Mouse (Mus musculus): ENCODE data around the gene Tgfbr1. TPM values are rescaled to one million over a fixed set of nuclear protein-coding genes. Genes with fewer than 3 reads are reported as not detected.

Tgfbr1 gene
- total and polyA plus RNA-seq, 2 experiments from 2014 or later = 13.9 to 47.5 TPM

- H3K27ac ChIP-seq (ENCODE audit: low read depth, low read length) = no peak overlapping the region
- H3K36me3 ChIP-seq (ENCODE audit: insufficient read depth) = no peaks in the 10 kb centered on the region
- ATAC-seq (no peak), DNase-seq (no peak)
- no peak overlapping the region for H3K4me3 ChIP-seq (ENCODE audit: low read depth, low read length)
- H3K27me3 ChIP-seq (ENCODE audit: insufficient read depth, low read length) = no peaks in the 10 kb centered on the region
- TF ChIP-seq CTCF (IDR thresholded peaks at IDR 0.05; ENCODE audit: low read depth) = no peak
- no peaks in the 10 kb centered on the region for H3K4me1 ChIP-seq (ENCODE audit: insufficient read depth)
- whole genome bisulfite sequencing = 34% methylated on average over 7 of the region's 7 CpGs
- no peaks in the 10 kb centered on the region for H3K9me3 ChIP-seq (ENCODE audit: low read length)
- no peak overlapping the region for H3K9ac ChIP-seq
- H3K4me2 ChIP-seq (ENCODE audit: low read depth) = no peak overlapping the region
Observed at GRCm38 (mm10) chr4:47420191-47420590, 67.2 kb downstream of the Tgfbr1 start.

GRCm38 (mm10) chr4:47422194-47422593 is 69.2 kb downstream of the Tgfbr1 start:
- Histone ChIP-seq H3K36me3 (ENCODE audit: insufficient read depth) (no peaks in the 10 kb centered on the region), H3K27me3 (ENCODE audit: insufficient read depth, low read length) (no peaks in the 10 kb centered on the region), H3K9ac (no peak overlapping the region), H3K4me1 (ENCODE audit: insufficient read depth) (no peaks in the 10 kb centered on the region), H3K4me2 (ENCODE audit: low read depth) (no peak overlapping the region), H3K9me3 (ENCODE audit: low read length) (no peaks in the 10 kb centered on the region), H3K4me3 (ENCODE audit: low read depth, low read length) (no peak overlapping the region), H3K27ac (ENCODE audit: low read depth, low read length) (no peak overlapping the region)
- ATAC-seq (no peak), DNase-seq (no peak)
- 30% methylated on average over 3 of the region's 3 CpGs for WGBS
- TF ChIP-seq CTCF (IDR thresholded peaks at IDR 0.05; ENCODE audit: low read depth) = no peak

- Histone ChIP-seq H3K4me1 (ENCODE audit: insufficient read depth) (no peaks in the 10 kb centered on the region), H3K9me3 (ENCODE audit: low read length) (no peaks in the 10 kb centered on the region), H3K27me3 (ENCODE audit: insufficient read depth, low read length) (no peaks in the 10 kb centered on the region), H3K4me3 (ENCODE audit: low read depth, low read length) (no peak overlapping the region), H3K27ac (ENCODE audit: low read depth, low read length) (no peak overlapping the region), H3K9ac (no peak overlapping the region), H3K4me2 (ENCODE audit: low read depth) (no peak overlapping the region), H3K36me3 (ENCODE audit: insufficient read depth) (no peaks in the 10 kb centered on the region)
- WGBS = 91% methylated on average over 3 of the region's 3 CpGs
- no peak for TF ChIP-seq CTCF (IDR thresholded peaks at IDR 0.05; ENCODE audit: low read depth)
- DNase-seq = no peak
- ATAC-seq = no peak
Observed at GRCm38 (mm10) chr4:47422946-47423345, 69.9 kb downstream of the Tgfbr1 start.

GRCm38 (mm10) chr4:47424376-47424775 is 71.4 kb downstream of the Tgfbr1 start:
- Histone ChIP-seq H3K36me3 (ENCODE audit: insufficient read depth) (no peaks in the 10 kb centered on the region), H3K27ac (ENCODE audit: low read depth, low read length) (no peak overlapping the region), H3K4me2 (ENCODE audit: low read depth) (no peak overlapping the region), H3K27me3 (ENCODE audit: insufficient read depth, low read length) (no peaks in the 10 kb centered on the region), H3K4me1 (ENCODE audit: insufficient read depth) (no peaks in the 10 kb centered on the region), H3K9ac (no peak overlapping the region), H3K9me3 (ENCODE audit: low read length) (no peaks in the 10 kb centered on the region), H3K4me3 (ENCODE audit: low read depth, low read length) (no peak overlapping the region)
- DNase-seq (no peak), ATAC-seq (no peak)
- TF ChIP-seq CTCF (IDR thresholded peaks at IDR 0.05; ENCODE audit: low read depth) = no peak
- 21% methylated on average over 2 of the region's 2 CpGs for WGBS

- no peak for ATAC-seq
- H3K9me3 ChIP-seq (ENCODE audit: low read length) = no peaks in the 10 kb centered on the region
- H3K27me3 ChIP-seq (ENCODE audit: insufficient read depth, low read length) = no peaks in the 10 kb centered on the region
- H3K4me2 ChIP-seq (ENCODE audit: low read depth) = no peak overlapping the region
- H3K9ac ChIP-seq = no peak overlapping the region
- WGBS = 88% methylated on average over 16 of the region's 16 CpGs
- no peak overlapping the region for H3K4me3 ChIP-seq (ENCODE audit: low read depth, low read length)
- H3K36me3 ChIP-seq (ENCODE audit: insufficient read depth) = no peaks in the 10 kb centered on the region
- no peak for DNase-seq
- no peak overlapping the region for H3K27ac ChIP-seq (ENCODE audit: low read depth, low read length)
- H3K4me1 ChIP-seq (ENCODE audit: insufficient read depth) = no peaks in the 10 kb centered on the region
- TF ChIP-seq CTCF (IDR thresholded peaks at IDR 0.05; ENCODE audit: low read depth) = no peak
Observed at GRCm38 (mm10) chr4:47425247-47425830, 72.3 kb downstream of the Tgfbr1 start.

GRCm38 (mm10) chr4:47427606-47428005 is 74.6 kb downstream of the Tgfbr1 start:
- Histone ChIP-seq H3K9me3 (ENCODE audit: low read length) (no peaks in the 10 kb centered on the region), H3K4me3 (ENCODE audit: low read depth, low read length) (no peak overlapping the region), H3K9ac (no peak overlapping the region), H3K36me3 (ENCODE audit: insufficient read depth) (no peaks in the 10 kb centered on the region), H3K4me1 (ENCODE audit: insufficient read depth) (no peaks in the 10 kb centered on the region), H3K27ac (ENCODE audit: low read depth, low read length) (no peak overlapping the region), H3K27me3 (ENCODE audit: insufficient read depth, low read length) (no peaks in the 10 kb centered on the region), H3K4me2 (ENCODE audit: low read depth) (no peak overlapping the region)
- 70% methylated on average over 3 of the region's 3 CpGs for WGBS
- ATAC-seq (no peak), DNase-seq (no peak)
- TF ChIP-seq CTCF (IDR thresholded peaks at IDR 0.05; ENCODE audit: low read depth) = no peak

- TF ChIP-seq CTCF (IDR thresholded peaks at IDR 0.05; ENCODE audit: low read depth) = no peak
- Histone ChIP-seq H3K4me3 (ENCODE audit: low read depth, low read length) (no peak overlapping the region), H3K9me3 (ENCODE audit: low read length) (no peaks in the 10 kb centered on the region), H3K4me1 (ENCODE audit: insufficient read depth) (no peaks in the 10 kb centered on the region), H3K27ac (ENCODE audit: low read depth, low read length) (no peak overlapping the region), H3K4me2 (ENCODE audit: low read depth) (no peak overlapping the region), H3K36me3 (ENCODE audit: insufficient read depth) (no peaks in the 10 kb centered on the region), H3K27me3 (ENCODE audit: insufficient read depth, low read length) (no peaks in the 10 kb centered on the region), H3K9ac (no peak overlapping the region)
- no peak for ATAC-seq
- WGBS = 70% methylated on average over 6 of the region's 6 CpGs
- no peak for DNase-seq
Observed at GRCm38 (mm10) chr4:47430557-47430956, 77.5 kb downstream of the Tgfbr1 start.

Measured in forebrain, postnatal 0 days (tissue).